Mouse (Mus musculus) WW6 (cell line): ENCODE results near the gene Gm20388.

ENCODE experiments used
- DNase-seq: peaks from one replicate; pipeline ENCODE4 v3.0.0-alpha.2; 2013; ENCODE audit warnings: low read depth, low spot score

Gene Gm20388

GRCm38 (mm10) chr8:123352118-123352517 is 3441.5 kb downstream of the Gm20388 start:
- DNase-seq, result no peak

- DNase-seq, result no peak
These were observed 3442.1 kb downstream of the Gm20388 start for GRCm38 (mm10) chr8:123352786-123353185.

- no peak for DNase-seq
These were observed 3442.6 kb downstream of the Gm20388 start for GRCm38 (mm10) chr8:123353216-123353615.

- peak; percentile 70 for DNase-seq
These were observed 3450.6 kb downstream of the Gm20388 start for GRCm38 (mm10) chr8:123361082-123361739.

GRCm38 (mm10) chr8:123373403-123374238 is 3463.0 kb downstream of the Gm20388 start, which contains the start of gene Tcf25:
TSS of gene Tcf25 (plus strand) at chr8:123373753.
- peak; percentile 99 for DNase-seq

- DNase-seq, result peak; percentile 92
These were observed 3463.6 kb downstream of the Gm20388 start for GRCm38 (mm10) chr8:123374239-123374578.

- no peak for DNase-seq
These were observed 3465.1 kb downstream of the Gm20388 start for GRCm38 (mm10) chr8:123375701-123376100.

GRCm38 (mm10) chr8:123376106-123376505 is 3465.5 kb downstream of the Gm20388 start:
- DNase-seq, result no peak

- DNase-seq, result no peak
These were observed 3471.1 kb downstream of the Gm20388 start for GRCm38 (mm10) chr8:123381711-123382110.

GRCm38 (mm10) chr8:123382516-123382915 is 3471.9 kb downstream of the Gm20388 start:
- no peak for DNase-seq

- no peak for DNase-seq
These were observed 3474.4 kb downstream of the Gm20388 start for GRCm38 (mm10) chr8:123384883-123385540.

GRCm38 (mm10) chr8:123387041-123387440 is 3476.4 kb downstream of the Gm20388 start:
- no peak for DNase-seq

GRCm38 (mm10) chr8:123387801-123388200 is 3477.2 kb downstream of the Gm20388 start:
- no peak for DNase-seq

- no peak for DNase-seq
These were observed 3478.4 kb downstream of the Gm20388 start for GRCm38 (mm10) chr8:123389026-123389425.

- DNase-seq, result no peak
These were observed 3487.7 kb downstream of the Gm20388 start for GRCm38 (mm10) chr8:123398308-123398707.

- DNase-seq, result no peak
These were observed 3491.3 kb downstream of the Gm20388 start for GRCm38 (mm10) chr8:123401936-123402335.

GRCm38 (mm10) chr8:123402730-123403326 is 3492.2 kb downstream of the Gm20388 start:
- no peak for DNase-seq

- no peak for DNase-seq
These were observed 3493.9 kb downstream of the Gm20388 start for GRCm38 (mm10) chr8:123404521-123404920.

- no peak for DNase-seq
These were observed 3496.1 kb downstream of the Gm20388 start, which contains the start of gene Mc1r for GRCm38 (mm10) chr8:123406786-123407185. TSS of gene Mc1r (plus strand) at chr8:123407107.

GRCm38 (mm10) chr8:123407612-123408011 is 3497.0 kb downstream of the Gm20388 start:
- no peak for DNase-seq

- no peak for DNase-seq
These were observed 3498.2 kb downstream of the Gm20388 start for GRCm38 (mm10) chr8:123408586-123409544.
